Mouse (Mus musculus) bone marrow, adult 2 months (tissue): ENCODE measurements around the gene Mgat4b. TPM values are rescaled to one million over a fixed set of nuclear protein-coding genes. Genes with fewer than 3 reads are reported as not detected.
"Not testable (repeated sequence)": the region's sequence is repeated elsewhere in the genome, so short reads cannot be mapped to it uniquely, and the experiment has no call there.

Source experiments
- H3K27ac ChIP-seq: fragments of 200-500 bp; 2 replicates; pipeline ENCODE4 v1.5.1; 2012; ENCODE audit warnings: low read depth, mild to moderate bottlenecking, control low read depth, inconsistent platforms, low read length; ENCODE audit not compliant: control insufficient read depth, poor library complexity, insufficient read depth
- H3K4me1 ChIP-seq: fragments of 200-500 bp; 2 replicates; pipeline ENCODE4 v1.6.1; 2011; ENCODE audit warnings: low read length; ENCODE audit not compliant: control insufficient read depth, insufficient read depth
- H3K4me3 ChIP-seq: fragments of 200-500 bp; replicated peaks from 2 replicates; pipeline ENCODE3; 2011; ENCODE audit warnings: mild to moderate bottlenecking, low read depth, low read length, control low read depth; ENCODE audit not compliant: control insufficient read depth
- CTCF ChIP-seq: fragments of 200-500 bp; IDR thresholded peaks from 2 replicates; pipeline ENCODE4 v1.5.1; 2011; ENCODE audit warnings: low read length, control low read depth; ENCODE audit not compliant: control insufficient read depth, insufficient read depth
- POLR2A ChIP-seq: fragments of 200-500 bp; IDR thresholded peaks from 2 replicates; pipeline ENCODE4 v1.6.1; 2011; ENCODE audit warnings: low read depth, mild to moderate bottlenecking, control low read depth, low read length, borderline replicate concordance; ENCODE audit not compliant: control insufficient read depth
- WGBS: fragments of 180-500 bp; shearing (Covaris S2); methylation state at CpG from one replicate; pipeline ENCODE4 v1.1.7; 2018; 5-methylcytosine and 5-hydroxymethylcytosine counted together
- polyA plus RNA-seq: library from polyadenylated mRNA; stranded (reverse); fragments of >200 nt; gene quantifications from 2 replicates; pipeline ENCODE4 v1.2.4, GENCODE M21; 2011; ENCODE audit warnings: low replicate concordance; ENCODE audit not compliant: missing spikeins, insufficient read depth, insufficient read length

The Mgat4b gene
- polyA plus RNA-seq = 15.7 and 20.7 TPM in 2 replicates

DNA sequence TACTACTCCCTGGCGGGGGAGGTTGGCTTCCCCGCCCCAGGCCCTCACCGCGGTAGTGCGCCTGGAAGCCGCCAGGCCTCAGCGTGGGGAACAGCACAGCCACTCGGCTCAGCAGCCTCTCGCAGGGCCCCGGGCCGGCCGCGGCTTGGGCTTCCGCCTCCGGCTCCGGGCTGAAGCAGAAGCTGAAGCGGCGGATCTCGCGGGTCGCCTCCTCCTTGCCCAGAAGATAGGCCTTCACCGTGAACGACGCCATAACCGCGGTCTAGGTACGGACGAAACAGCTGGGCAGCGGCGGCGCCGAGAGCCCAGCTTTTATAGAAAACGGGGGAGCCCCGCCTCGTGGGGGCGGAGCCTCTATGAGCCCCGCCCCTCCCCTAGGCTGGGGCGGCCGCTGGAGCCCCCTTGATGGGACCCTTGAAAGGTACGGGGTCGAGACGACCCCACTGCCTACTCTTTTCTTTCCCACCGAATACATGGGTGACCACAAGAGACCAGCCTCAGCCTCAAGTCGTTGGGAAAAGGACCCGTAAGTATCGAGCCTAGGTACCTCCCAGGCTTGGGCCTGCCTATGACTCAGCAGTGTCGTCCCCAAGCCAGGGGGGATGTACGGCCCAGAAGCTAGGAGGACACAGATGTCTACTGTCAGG is at the start of gene Mgat4b, which contains the start of gene Sqstm1:
Gene Mgat4b, plus strand, starts transcription at position 386 of the 647 bp plus-strand sequence.
Gene Sqstm1, minus strand, starts transcription at position 323 of the 647 bp plus-strand sequence.
- no peak for TF ChIP-seq CTCF
- TF ChIP-seq POLR2A = peak; percentile 98
- peak within 1 kb of the TSS; percentile 92 for H3K4me3 ChIP-seq
- WGBS = under 1% methylated on average over 48 of the region's 48 CpGs
- no peaks in the 10 kb centered on the region for H3K4me1 ChIP-seq
- H3K27ac ChIP-seq = peak within 1 kb of the TSS; percentile 100

DNA sequence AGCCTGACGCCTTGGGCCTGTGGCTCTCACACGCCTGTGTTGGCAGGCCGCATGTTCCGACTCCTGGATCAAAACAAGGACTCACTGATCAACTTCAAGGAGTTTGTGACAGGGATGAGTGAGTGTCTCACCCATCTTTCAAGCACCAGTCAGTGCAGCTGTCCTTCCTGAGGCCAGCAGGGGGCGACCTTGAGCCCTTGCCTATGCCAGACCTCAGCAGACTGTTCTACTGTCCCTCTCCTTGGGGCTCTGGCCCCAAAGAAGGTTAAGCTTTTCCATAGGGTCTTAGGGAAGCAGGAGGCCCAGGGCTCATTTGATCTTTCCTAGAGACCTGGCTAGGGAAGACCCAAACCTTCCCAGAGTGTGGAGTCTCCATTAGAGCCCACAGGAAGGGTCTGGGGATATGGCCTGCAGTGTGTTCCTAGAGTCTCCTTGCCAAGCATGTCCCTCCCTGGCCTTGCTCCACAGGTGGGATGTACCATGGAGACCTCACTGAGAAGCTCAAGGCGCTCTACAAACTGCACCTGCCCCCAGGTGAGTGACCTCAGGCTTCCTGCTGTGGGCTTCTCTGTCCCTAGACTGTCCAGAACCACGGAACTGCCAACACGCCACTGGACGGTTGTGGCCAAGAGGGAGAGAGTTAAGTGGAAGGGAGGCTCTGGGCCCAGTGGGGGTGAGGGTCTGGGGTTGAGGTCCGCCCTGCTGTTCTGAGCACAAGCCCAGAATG is 48.9 kb upstream of the Mgat4b start:
- Histone ChIP-seq H3K27ac (peak overlapping the region; percentile 7), H3K4me3 (no peak overlapping the region), H3K4me1 (peaks cover 8% of the 10 kb centered on the region)
- WGBS = 62% methylated on average over 10 of the region's 10 CpGs
- TF ChIP-seq POLR2A (peak; percentile 33; the same call in 1 of the 2 replicates), CTCF (peak; percentile 98)

DNA sequence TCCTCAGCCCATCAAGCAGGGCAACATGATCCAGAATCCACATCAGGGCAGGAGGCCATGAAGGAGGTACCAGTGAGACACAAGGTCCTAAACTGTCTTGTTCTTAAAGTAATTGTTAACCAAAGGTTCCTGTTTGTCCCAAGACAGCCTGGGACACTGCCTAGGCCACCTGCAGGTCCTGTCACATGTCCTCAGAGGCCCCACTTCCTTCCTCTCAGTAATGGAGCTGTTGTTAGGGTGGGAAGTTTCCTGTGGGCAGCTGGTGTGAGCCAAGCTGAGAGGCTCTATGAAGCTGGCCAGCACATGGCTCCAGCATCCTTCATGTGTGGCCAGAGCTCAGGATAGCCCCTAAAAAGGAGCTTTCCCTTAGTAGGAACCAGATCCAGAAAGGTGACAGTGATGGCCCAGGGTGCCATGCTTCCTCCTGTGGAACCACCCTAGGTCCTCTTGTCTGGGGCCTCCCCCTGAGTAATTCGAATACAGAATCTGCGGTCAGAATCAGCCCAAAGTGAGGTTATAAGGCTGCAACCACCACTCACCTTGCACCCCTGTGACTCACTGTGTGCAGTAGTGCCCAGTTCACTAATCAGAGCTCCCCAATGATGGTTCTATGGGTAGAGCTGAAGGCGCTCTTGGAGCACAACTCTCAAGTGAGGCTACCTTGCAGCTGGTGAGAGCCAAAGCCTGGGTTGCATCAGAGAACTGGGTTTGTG is 48.2 kb upstream of the Mgat4b start:
- WGBS = 82% methylated on average over 3 of the region's 3 CpGs
- H3K27ac ChIP-seq = peak overlapping the region; percentile 7
- H3K4me1 ChIP-seq = peaks cover 8% of the 10 kb centered on the region
- TF ChIP-seq CTCF = no peak
- TF ChIP-seq POLR2A = no peak
- no peak overlapping the region for H3K4me3 ChIP-seq

DNA sequence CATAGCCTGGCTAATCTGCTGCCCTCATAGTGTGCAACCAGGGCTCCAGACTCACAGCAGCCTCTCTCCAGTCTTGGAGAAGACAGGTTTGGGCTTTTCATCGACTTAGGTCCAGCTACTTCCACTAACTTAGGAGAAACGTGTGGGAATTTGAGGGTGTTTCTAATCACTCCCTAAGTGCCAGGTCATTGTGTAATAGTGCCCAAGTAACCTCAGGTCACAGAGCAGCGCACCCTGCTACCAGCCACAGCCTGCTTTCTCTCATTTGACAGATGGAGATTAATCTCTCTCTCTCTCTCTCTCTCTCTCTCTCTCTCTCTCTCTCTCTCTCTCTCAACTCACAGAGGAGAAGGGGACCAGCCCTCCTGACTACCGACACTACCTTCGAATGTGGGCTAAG is 42.3 kb upstream of the Mgat4b start:
- WGBS = 75% methylated on average over 5 of the region's 5 CpGs
- H3K4me3 ChIP-seq = no peak overlapping the region

DNA sequence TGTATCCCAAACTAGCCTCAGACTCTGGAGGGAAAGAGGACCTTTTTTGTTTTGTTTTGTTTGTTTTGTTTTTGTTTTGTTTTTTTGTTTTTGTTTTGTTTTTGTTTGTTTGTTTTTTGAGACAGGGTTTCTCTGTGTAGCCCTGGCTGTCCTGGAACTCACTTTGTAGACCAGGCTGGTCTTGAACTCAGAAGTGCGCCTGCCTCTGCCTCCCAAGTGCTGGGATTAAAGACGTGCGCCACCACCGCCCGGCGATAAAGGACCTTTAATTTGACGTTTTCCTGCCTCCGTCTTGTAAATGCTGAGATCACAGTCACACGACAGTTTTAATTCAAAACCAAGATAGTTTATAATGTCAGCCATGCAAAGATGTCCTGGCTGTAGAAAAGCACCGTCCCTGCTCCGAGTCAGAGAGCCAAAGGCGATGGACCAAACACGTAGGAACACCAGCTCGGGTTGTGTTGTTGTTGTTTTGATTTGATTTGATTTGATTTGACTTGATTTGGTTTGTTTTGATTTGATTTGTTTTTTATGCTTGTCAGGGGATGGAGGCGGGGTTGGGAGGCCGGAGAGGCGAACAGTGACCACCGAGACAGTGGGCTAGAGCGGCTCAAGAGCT is 36.5 kb upstream of the Mgat4b start, which contains the start of gene Mrnip:
Gene Mrnip, plus strand, starts transcription at position 334 of the 619 bp plus-strand sequence.
- Histone ChIP-seq H3K27ac (peak within 1 kb of the TSS; percentile 62), H3K4me3 (peak within 1 kb of the TSS; percentile 98)
- not testable (repeated sequence) for H3K4me1 ChIP-seq
- 6% methylated on average over 19 of the region's 19 CpGs for WGBS

More for the DNA sequence above, 42.3 kb upstream of the Mgat4b start:
- Histone ChIP-seq H3K4me1 (no peaks in the 10 kb centered on the region), H3K27ac (no peak overlapping the region)
- no peak for TF ChIP-seq POLR2A

DNA sequence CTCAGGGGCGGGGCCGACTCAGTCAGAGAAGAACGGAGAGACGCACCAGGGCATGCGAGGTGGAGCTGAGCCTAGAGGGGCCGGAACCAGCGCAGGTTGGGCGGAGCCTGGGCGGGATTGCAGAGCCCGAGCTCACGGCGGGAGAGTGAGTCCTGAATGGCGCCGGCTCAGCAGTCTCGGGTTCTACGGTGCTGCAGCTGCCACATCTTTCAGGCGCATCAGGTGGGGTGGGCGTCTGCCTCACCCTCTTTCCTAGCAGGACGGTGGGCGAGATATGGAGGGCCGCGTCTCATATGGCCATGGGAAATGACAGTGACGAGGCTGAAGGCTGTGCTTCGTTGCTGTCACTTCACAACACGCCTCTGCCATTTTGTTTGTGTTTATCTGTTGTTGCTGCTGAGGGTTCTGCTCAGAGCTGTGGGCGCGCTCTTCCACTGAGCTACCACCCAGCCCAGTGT is 35.9 kb upstream of the Mgat4b start:
- TF ChIP-seq CTCF = no peak
- TF ChIP-seq POLR2A = peak; percentile 94
- peak overlapping the region; percentile 62 for H3K27ac ChIP-seq
- peak overlapping the region; percentile 98 for H3K4me3 ChIP-seq
- no peaks in the 10 kb centered on the region; the same call in 1 of the 2 replicates for H3K4me1 ChIP-seq
- under 1% methylated on average over 27 of the region's 27 CpGs for WGBS

DNA sequence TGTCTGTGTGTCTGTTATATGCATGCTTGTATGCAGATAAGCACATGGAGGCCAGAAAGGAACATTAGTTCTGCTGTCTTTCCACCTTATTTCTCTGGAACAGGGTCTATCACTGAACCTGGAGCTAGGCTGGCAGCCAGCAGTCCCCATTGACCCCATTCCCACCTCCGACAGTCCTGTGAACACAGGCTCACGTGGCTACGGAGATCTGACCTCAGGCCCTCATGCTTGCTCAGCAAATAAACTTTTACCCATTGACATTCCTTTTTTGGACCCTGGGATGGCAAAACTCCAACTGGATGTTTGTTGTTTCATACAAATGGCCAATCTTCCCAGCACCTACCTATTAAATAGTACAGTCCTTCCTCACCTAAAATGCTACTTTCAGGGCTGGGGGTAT is 34.3 kb upstream of the Mgat4b start:
- Histone ChIP-seq H3K4me3 (no peak overlapping the region), H3K27ac (no peak overlapping the region), H3K4me1 (no peaks in the 10 kb centered on the region; the same call in 1 of the 2 replicates)
- TF ChIP-seq POLR2A (no peak), CTCF (no peak)
- 93% methylated on average over 3 of the region's 3 CpGs for WGBS
